39 mouse cellular contexts compared by ENCODE assay signal in the genomic region with DNA sequence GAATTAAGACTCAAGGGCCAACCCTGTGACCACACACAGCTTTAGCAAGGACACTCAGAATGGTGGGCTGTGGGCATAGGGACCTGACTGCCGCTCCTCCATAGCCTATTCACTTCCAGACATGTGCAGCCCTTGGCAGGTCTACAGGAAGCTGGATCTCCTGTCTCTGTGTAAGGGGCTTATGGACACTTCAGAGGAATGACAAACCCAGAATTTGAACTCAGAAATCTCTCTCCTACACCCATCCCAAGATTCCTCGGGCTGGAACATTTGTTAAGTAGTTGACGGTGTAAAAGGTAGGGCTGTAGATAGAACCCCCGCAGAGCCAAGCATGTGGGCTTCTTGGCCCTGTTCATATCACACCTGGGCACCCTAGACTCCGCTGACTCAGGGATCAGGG. TPM values are rescaled to one million over a fixed set of nuclear protein-coding genes. Genes with fewer than 3 reads are reported as not detected.
"Had no signal": no experiment of that assay in that cellular context is flagged by ENCODE, and none has a peak within 500 bp of the region (broad histone marks: within the 10 kb centered on the region; RNA-seq: fewer than 3 reads in every experiment).

No protein-coding gene starts in this region.

- H3K36me3 ChIP-seq: heart, embryonic 10.5 days; heart, embryonic 12.5 days; limb, embryonic 10.5 days; limb, embryonic 12.5 days; liver, embryonic 13.5 days; liver, embryonic 15.5 days had no signal

- H3K4me3 ChIP-seq: gastrocnemius, adult 2 months; heart, embryonic 10.5 days; heart, embryonic 12.5 days; hindbrain, embryonic 10.5 days; hindbrain, embryonic 12.5 days; limb, embryonic 10.5 days; limb, embryonic 12.5 days; liver, embryonic 13.5 days; liver, embryonic 15.5 days had no signal

- H3K9ac ChIP-seq: heart, embryonic 12.5 days; hindbrain, embryonic 12.5 days; hindbrain, embryonic 14.5 days; limb, embryonic 12.5 days; liver, embryonic 13.5 days; liver, embryonic 15.5 days had no signal

- ATAC-seq: hindbrain, embryonic 16.5 days; inflammation-experienced regulatory T-cells, adult 6 months had no signal

- H3K4me2 ChIP-seq: heart, embryonic 12.5 days; hindbrain, embryonic 12.5 days; hindbrain, embryonic 14.5 days; limb, embryonic 12.5 days; liver, embryonic 11.5 days; liver, embryonic 13.5 days; liver, embryonic 15.5 days had no signal

- H3K27ac ChIP-seq: gastrocnemius, adult 2 months; heart, embryonic 10.5 days; hindbrain, embryonic 12.5 days; hindbrain, embryonic 14.5 days; limb, embryonic 10.5 days; limb, embryonic 12.5 days; liver, embryonic 13.5 days; liver, embryonic 15.5 days had no signal

- DNase-seq: gastrocnemius, postnatal 10 days; gastrocnemius, postnatal 25 days; heart, adult 18-20 months; heart, postnatal 10 days; heart, postnatal 4 days; kidney, adult 18-20 months; kidney, adult 8-10 months; kidney, postnatal 10 days; kidney, postnatal 25 days; kidney, postnatal 4 days; liver; liver, embryonic 13.5 days had no signal

- H3K9me3 ChIP-seq: heart, embryonic 10.5 days; heart, embryonic 12.5 days; hindbrain, embryonic 10.5 days; hindbrain, embryonic 12.5 days; limb, embryonic 10.5 days; limb, embryonic 12.5 days; liver, embryonic 13.5 days; liver, embryonic 15.5 days had no signal

RNA-seq across cellular contexts. Expression of gene C2cd4c, which starts 2.6 kb away (rescaled TPM):
- total RNA-seq: gastrocnemius, postnatal 25 days; granulocyte monocyte progenitor cell, adult 5-6 weeks; heart, postnatal 10 days; heart, postnatal 25 days had no signal
- polyA plus RNA-seq: heart, embryonic 10.5 days; heart, embryonic 12.5 days; heart, embryonic 14.5 days; heart, embryonic 16.5 days; inflammation-experienced regulatory T-cells, adult 6 months; kidney, embryonic 14.5 days; limb, embryonic 10.5 days; limb, embryonic 12.5 days; liver, embryonic 11.5 days; liver, embryonic 13.5 days; liver, embryonic 15.5 days had no signal

RNA-seq across cellular contexts. Expression of gene Shc2, which starts 21.3 kb away (rescaled TPM):
- total RNA-seq: granulocyte monocyte progenitor cell, adult 5-6 weeks had no signal
- polyA plus RNA-seq: inflammation-experienced regulatory T-cells, adult 6 months had no signal

RNA-seq across cellular contexts. Expression of gene Odf3l2, which starts 29.2 kb away (rescaled TPM):
- total RNA-seq: gastrocnemius, postnatal 4 days; granulocyte monocyte progenitor cell, adult 5-6 weeks; heart, adult 18-20 months; heart, adult 8-10 months; heart, postnatal 10 days; heart, postnatal 25 days; heart, postnatal 4 days had no signal
- polyA plus RNA-seq: heart, embryonic 10.5 days; heart, embryonic 12.5 days; heart, embryonic 14.5 days; heart, embryonic 16.5 days; hindbrain, embryonic 10.5 days; hindbrain, embryonic 12.5 days; inflammation-experienced regulatory T-cells, adult 6 months; intestine, postnatal 0 days; kidney, embryonic 14.5 days; kidney, embryonic 16.5 days; limb, embryonic 10.5 days; limb, embryonic 12.5 days; liver, embryonic 11.5 days; liver, embryonic 13.5 days; liver, embryonic 15.5 days had no signal

RNA-seq across cellular contexts. Expression of gene Theg, which starts 29.2 kb away (rescaled TPM):
- total RNA-seq: gastrocnemius, adult 2 months; gastrocnemius, postnatal 10 days; gastrocnemius, postnatal 25 days; gastrocnemius, postnatal 4 days; granulocyte monocyte progenitor cell, adult 5-6 weeks; heart, adult 18-20 months; heart, adult 8-10 months; heart, postnatal 10 days; heart, postnatal 25 days; heart, postnatal 4 days; layer of hippocampus, postnatal 10 days; left cerebral cortex, postnatal 10 days had no signal
- polyA plus RNA-seq: heart, embryonic 10.5 days; heart, embryonic 12.5 days; heart, embryonic 14.5 days; heart, embryonic 16.5 days; hindbrain, embryonic 10.5 days; hindbrain, embryonic 12.5 days; hindbrain, embryonic 14.5 days; hindbrain, embryonic 16.5 days; inflammation-experienced regulatory T-cells, adult 6 months; intestine, postnatal 0 days; kidney, embryonic 14.5 days; kidney, embryonic 16.5 days; limb, embryonic 10.5 days; limb, embryonic 12.5 days; limb, embryonic 14.5 days; liver, embryonic 11.5 days; liver, embryonic 13.5 days; liver, embryonic 15.5 days had no signal

RNA-seq across cellular contexts. Expression of gene Madcam1, which starts 48.0 kb away (rescaled TPM):
- total RNA-seq: gastrocnemius, adult 2 months; gastrocnemius, postnatal 10 days; gastrocnemius, postnatal 25 days; granulocyte monocyte progenitor cell, adult 5-6 weeks; heart, adult 8-10 months; heart, postnatal 25 days; layer of hippocampus, adult 8-10 months; layer of hippocampus, postnatal 25 days; left cerebral cortex, postnatal 36 days had no signal
- polyA plus RNA-seq: inflammation-experienced regulatory T-cells, adult 6 months had no signal
